Mouse (Mus musculus) hindbrain, postnatal 0 days (tissue): ENCODE results near the gene Usp38. TPM values are rescaled to one million over a fixed set of nuclear protein-coding genes. Genes with fewer than 3 reads are reported as not detected.

Experiments used
- ATAC-seq: fragments of 200-750 bp; cut with Nextera tagmentation; 2 replicates; pipeline ENCODE4 v1.8.0; 2017; ENCODE audit warnings: mild to moderate bottlenecking, moderate TSS enrichment, moderate library complexity
- DNase-seq: peaks from one replicate; pipeline ENCODE4 v3.0.0-alpha.2; 2015; ENCODE audit warnings: low spot score
- H3K27ac ChIP-seq: fragments of 300-500 bp; sonication (generic); 2 replicates; pipeline ENCODE4 v1.5.1; 2014; ENCODE audit warnings: mild to moderate bottlenecking
- H3K27me3 ChIP-seq: fragments of 300-500 bp; sonication (generic); 2 replicates; pipeline ENCODE4 v1.6.1; 2014; ENCODE audit warnings: low read length, mixed read lengths; ENCODE audit not compliant: insufficient read depth
- H3K36me3 ChIP-seq: fragments of 300-500 bp; sonication (generic); 2 replicates; pipeline ENCODE4 v1.6.1; 2014; ENCODE audit warnings: low read length, mixed read lengths; ENCODE audit not compliant: insufficient read depth
- H3K4me1 ChIP-seq: fragments of 300-500 bp; sonication (generic); 2 replicates; pipeline ENCODE4 v1.6.1; 2014; ENCODE audit warnings: antibody characterized with exemption, low read length, mixed read lengths; ENCODE audit not compliant: insufficient read depth
- H3K4me2 ChIP-seq: fragments of 300-500 bp; sonication (generic); 2 replicates; pipeline ENCODE4 v1.6.1; 2014; ENCODE audit warnings: low read depth, mild to moderate bottlenecking, low read length, moderate library complexity, mixed read lengths
- H3K4me3 ChIP-seq: fragments of 300-500 bp; sonication (generic); 2 replicates; pipeline ENCODE4 v1.5.1; 2014; ENCODE audit warnings: low read length
- H3K9ac ChIP-seq: fragments of 300-500 bp; sonication (generic); replicated peaks from 2 replicates; pipeline ENCODE4 v1.6.1; 2014; ENCODE audit warnings: mild to moderate bottlenecking, low read length, moderate library complexity, mixed read lengths
- H3K9me3 ChIP-seq: fragments of 300-500 bp; sonication (generic); 2 replicates; pipeline ENCODE4 v1.6.1; 2016; ENCODE audit warnings: low read length, mixed read lengths
- CTCF ChIP-seq: IDR thresholded peaks from 2 replicates; pipeline ENCODE4 v1.5.1; 2016; ENCODE audit warnings: antibody characterized with exemption, control low read depth, low read depth
- WGBS: fragments of 180-500 bp; shearing (Covaris S2); extraction: QIAGEN DNeasy Blood & Tissue Kit; methylation state at CpG from one replicate; pipeline ENCODE4 v1.1.7; 2014; 5-methylcytosine and 5-hydroxymethylcytosine counted together
- polyA plus RNA-seq: library from polyadenylated mRNA; unstranded; fragments of >200 nt; fragmentation: Nextera tagmentation; extraction: Ambion mirVana; gene quantifications from 2 replicates; pipeline ENCODE4 v1.2.1, GENCODE M21; 2015
- total RNA-seq: library from RNA; depleted of rRNA; stranded (reverse); fragments of >200 nt; gene quantifications from 2 replicates; pipeline ENCODE4 v1.2.3, GENCODE M21; 2014

Usp38 gene
- total and polyA plus RNA-seq, 2 experiments from 2014 or later, result 17.2 to 40.8 TPM

GRCm38 (mm10) chr8:80963095-80963494 is 51.6 kb downstream of the Usp38 start:
- H3K4me2 ChIP-seq, result no peak overlapping the region
- no peaks in the 10 kb centered on the region for H3K36me3 ChIP-seq
- no peak overlapping the region for H3K27ac ChIP-seq
- TF ChIP-seq CTCF, result no peak
- 88% methylated on average over 3 of the region's 3 CpGs for WGBS
- DNase-seq (no peak), ATAC-seq (no peak)
- no peaks in the 10 kb centered on the region for H3K27me3 ChIP-seq
- H3K4me1 ChIP-seq, result no peaks in the 10 kb centered on the region
- H3K9ac ChIP-seq, result no peak overlapping the region
- no peaks in the 10 kb centered on the region for H3K9me3 ChIP-seq
- H3K4me3 ChIP-seq, result no peak overlapping the region

- no peaks in the 10 kb centered on the region for H3K9me3 ChIP-seq
- ATAC-seq (no peak), DNase-seq (no peak)
- TF ChIP-seq CTCF, result no peak
- no peaks in the 10 kb centered on the region for H3K4me1 ChIP-seq
- H3K9ac ChIP-seq, result no peak overlapping the region
- H3K27ac ChIP-seq, result no peak overlapping the region
- 87% methylated on average over 5 of the region's 5 CpGs for WGBS
- no peaks in the 10 kb centered on the region for H3K27me3 ChIP-seq
- no peak overlapping the region for H3K4me3 ChIP-seq
- H3K4me2 ChIP-seq, result no peak overlapping the region
- no peaks in the 10 kb centered on the region for H3K36me3 ChIP-seq
Measured at GRCm38 (mm10) chr8:80962592-80962983, 52.1 kb downstream of the Usp38 start.

- DNase-seq (no peak), ATAC-seq (no peak)
- WGBS, result 76% methylated on average over 7 of the region's 7 CpGs
- H3K9ac ChIP-seq, result no peak overlapping the region
- H3K9me3 ChIP-seq, result no peaks in the 10 kb centered on the region
- H3K4me1 ChIP-seq, result no peaks in the 10 kb centered on the region
- H3K27me3 ChIP-seq, result no peaks in the 10 kb centered on the region
- no peak overlapping the region for H3K4me2 ChIP-seq
- no peaks in the 10 kb centered on the region for H3K36me3 ChIP-seq
- H3K27ac ChIP-seq, result no peak overlapping the region
- no peak for TF ChIP-seq CTCF
- no peak overlapping the region for H3K4me3 ChIP-seq
Measured at GRCm38 (mm10) chr8:80961937-80962591, 52.7 kb downstream of the Usp38 start.

- Histone ChIP-seq H3K4me3 (no peak overlapping the region), H3K4me1 (no peaks in the 10 kb centered on the region), H3K9me3 (no peaks in the 10 kb centered on the region), H3K36me3 (no peaks in the 10 kb centered on the region), H3K27me3 (no peaks in the 10 kb centered on the region), H3K9ac (no peak overlapping the region), H3K4me2 (no peak overlapping the region), H3K27ac (no peak overlapping the region)
- no peak for DNase-seq
- no peak for TF ChIP-seq CTCF
- 83% methylated on average over 4 of the region's 4 CpGs for whole genome bisulfite sequencing
- no peak for ATAC-seq
Measured at GRCm38 (mm10) chr8:80961070-80961609, 53.6 kb downstream of the Usp38 start.

- 80% methylated on average over 9 of the region's 9 CpGs for WGBS
- Histone ChIP-seq H3K27ac (no peak overlapping the region), H3K9ac (no peak overlapping the region), H3K4me3 (no peak overlapping the region), H3K4me1 (no peaks in the 10 kb centered on the region), H3K36me3 (no peaks in the 10 kb centered on the region), H3K27me3 (no peaks in the 10 kb centered on the region), H3K4me2 (no peak overlapping the region), H3K9me3 (no peaks in the 10 kb centered on the region)
- no peak for TF ChIP-seq CTCF
- ATAC-seq (no peak), DNase-seq (no peak)
Measured at GRCm38 (mm10) chr8:80959588-80960268, 55.0 kb downstream of the Usp38 start.

GRCm38 (mm10) chr8:80957776-80958175 is 57.0 kb downstream of the Usp38 start:
- WGBS, result 61% methylated on average over 5 of the region's 5 CpGs
- no peak for ATAC-seq
- H3K4me3 ChIP-seq, result no peak overlapping the region

GRCm38 (mm10) chr8:80952973-80953372 is 61.8 kb downstream of the Usp38 start:
- H3K9ac ChIP-seq, result no peak overlapping the region
- H3K36me3 ChIP-seq, result no peaks in the 10 kb centered on the region
- no peak for ATAC-seq
- TF ChIP-seq CTCF, result no peak
- no peak overlapping the region for H3K27ac ChIP-seq
- no peaks in the 10 kb centered on the region for H3K9me3 ChIP-seq
- no peak for DNase-seq
- H3K4me1 ChIP-seq, result peaks cover 9% of the 10 kb centered on the region; the same call in 1 of the 2 replicates
- 75% methylated on average over 3 of the region's 3 CpGs for WGBS
- H3K4me3 ChIP-seq, result no peak overlapping the region
- no peak overlapping the region for H3K4me2 ChIP-seq
- H3K27me3 ChIP-seq, result no peaks in the 10 kb centered on the region

More at GRCm38 (mm10) chr8:80957776-80958175, 57.0 kb downstream of the Usp38 start:
- H3K27ac ChIP-seq, result no peak overlapping the region
- no peaks in the 10 kb centered on the region for H3K36me3 ChIP-seq
- H3K9ac ChIP-seq, result no peak overlapping the region
- no peaks in the 10 kb centered on the region for H3K4me1 ChIP-seq
- no peak for DNase-seq
- H3K27me3 ChIP-seq, result no peaks in the 10 kb centered on the region
- H3K4me2 ChIP-seq, result no peak overlapping the region
- no peak for TF ChIP-seq CTCF
- H3K9me3 ChIP-seq, result no peaks in the 10 kb centered on the region
